Mouse (Mus musculus): ENCODE measurements around the gene Atp8a2.

Atp8a2 gene

GRCm38 (mm10) chr14:60196884-60197283 lies at the start of gene Atp8a2:
TSS of gene Atp8a2 (minus strand) at chr14:60197179.
- CTCF ChIA-PET, result no interaction called here

- CTCF ChIA-PET, result interaction anchor here (0.7 kb wide), 1 partner anchor 591 kb away, joined by 4 read pairs; no protein-coding TSS in a partner anchor
Measured at GRCm38 (mm10) chr14:60238551-60238950, 41.6 kb upstream of the Atp8a2 start.

GRCm38 (mm10) chr14:60219886-60220285 lies 22.9 kb upstream of the Atp8a2 start:
- CTCF ChIA-PET, result no interaction called here

GRCm38 (mm10) chr14:60217616-60218015 lies 20.6 kb upstream of the Atp8a2 start:
- CTCF ChIA-PET, result no interaction called here

GRCm38 (mm10) chr14:60216125-60216524 lies 19.1 kb upstream of the Atp8a2 start:
- CTCF ChIA-PET, result no interaction called here

- CTCF ChIA-PET, result no interaction called here
Measured at GRCm38 (mm10) chr14:60215000-60215399, 18.0 kb upstream of the Atp8a2 start.

- CTCF ChIA-PET, result no interaction called here
Measured at GRCm38 (mm10) chr14:60214040-60214439, 17.1 kb upstream of the Atp8a2 start.

- CTCF ChIA-PET, result no interaction called here
Measured at GRCm38 (mm10) chr14:60209166-60209565, 12.2 kb upstream of the Atp8a2 start.

GRCm38 (mm10) chr14:60204993-60205392 lies 8.0 kb upstream of the Atp8a2 start:
- CTCF ChIA-PET, result no interaction called here

GRCm38 (mm10) chr14:60195999-60196398 lies 980 bp downstream of the Atp8a2 start:
- CTCF ChIA-PET, result no interaction called here

- CTCF ChIA-PET, result no interaction called here
Measured at GRCm38 (mm10) chr14:60194606-60195005, 2.4 kb downstream of the Atp8a2 start.

GRCm38 (mm10) chr14:60189771-60190170 lies 7.2 kb downstream of the Atp8a2 start:
- CTCF ChIA-PET, result no interaction called here

GRCm38 (mm10) chr14:60188201-60188825 lies 8.7 kb downstream of the Atp8a2 start:
- CTCF ChIA-PET, result no interaction called here

GRCm38 (mm10) chr14:60181306-60181705 lies 15.7 kb downstream of the Atp8a2 start:
- CTCF ChIA-PET, result no interaction called here

- CTCF ChIA-PET, result no interaction called here
Measured at GRCm38 (mm10) chr14:60178571-60178955, 18.4 kb downstream of the Atp8a2 start.

GRCm38 (mm10) chr14:60177614-60178570 lies 19.1 kb downstream of the Atp8a2 start:
- CTCF ChIA-PET, result no interaction called here

- CTCF ChIA-PET, result no interaction called here
Measured at GRCm38 (mm10) chr14:60176891-60177613, 19.9 kb downstream of the Atp8a2 start.

GRCm38 (mm10) chr14:60176469-60176890 lies 20.5 kb downstream of the Atp8a2 start:
- CTCF ChIA-PET, result no interaction called here

- CTCF ChIA-PET, result no interaction called here
Measured at GRCm38 (mm10) chr14:60172286-60173055, 24.5 kb downstream of the Atp8a2 start.

- CTCF ChIA-PET, result no interaction called here
Measured at GRCm38 (mm10) chr14:60170845-60171610, 26.0 kb downstream of the Atp8a2 start.

GRCm38 (mm10) chr14:60163367-60163766 lies 33.6 kb downstream of the Atp8a2 start:
- CTCF ChIA-PET, result no interaction called here
